Mouse (Mus musculus): ENCODE results near the gene Prrxl1. TPM values are rescaled to one million over a fixed set of nuclear protein-coding genes. Genes with fewer than 3 reads are reported as not detected.
A peak's percentile ranks its signal among the peaks of the same experiment; 100 is the strongest.

Prrxl1 gene
- total and polyA plus RNA-seq, 2 experiments from 2014 or later, result 0.60 to 3.8 TPM

GRCm38 (mm10) chr14:32685124-32685826 is 86.1 kb downstream of the Prrxl1 start, which contains the start of gene 3425401B19Rik:
3425401B19Rik (minus strand) TSS chr14:32685293.
- no peaks in the 10 kb centered on the region for H3K27me3 ChIP-seq (ENCODE audit: insufficient read depth, low read length)
- no peak within 1 kb of the TSS for H3K9ac ChIP-seq (replicated peaks; ENCODE audit: low read length, poor library complexity, severe bottlenecking)
- no peak within 1 kb of the TSS for H3K4me3 ChIP-seq (ENCODE audit: low read depth, low read length)
- peak within 1 kb of the TSS; percentile 39; the same call in 1 of the 2 replicates for H3K4me2 ChIP-seq (ENCODE audit: low read depth, low read length, poor library complexity, severe bottlenecking)
- H3K9me3 ChIP-seq (ENCODE audit: low read length), result no peaks in the 10 kb centered on the region
- no peak for TF ChIP-seq CTCF (IDR thresholded peaks at IDR 0.05)
- no peak within 1 kb of the TSS for H3K27ac ChIP-seq (ENCODE audit: low read depth, low read length)
- H3K36me3 ChIP-seq (ENCODE audit: insufficient read depth, low read length), result no peaks in the 10 kb centered on the region
- 68% methylated on average over 16 of the region's 16 CpGs for WGBS
- ATAC-seq (ENCODE audit: low FRiP score) (no peak), DNase-seq (ENCODE audit: low spot score) (no peak)
- peaks cover 5% of the 10 kb centered on the region for H3K4me1 ChIP-seq (ENCODE audit: insufficient read depth, low read length)

GRCm38 (mm10) chr14:32695906-32696305 is 96.7 kb downstream of the Prrxl1 start:
- 93% methylated on average over 2 of the region's 2 CpGs for WGBS
- H3K9ac ChIP-seq (replicated peaks; ENCODE audit: low read length, poor library complexity, severe bottlenecking), result no peak overlapping the region
- no peak for TF ChIP-seq CTCF (IDR thresholded peaks at IDR 0.05)

GRCm38 (mm10) chr14:32696344-32696743 is 97.1 kb downstream of the Prrxl1 start:
- WGBS, result 80% methylated on average over 2 of the region's 2 CpGs

More at GRCm38 (mm10) chr14:32695906-32696305, 96.7 kb downstream of the Prrxl1 start:
- Histone ChIP-seq H3K4me1 (ENCODE audit: insufficient read depth, low read length) (no peaks in the 10 kb centered on the region), H3K9me3 (ENCODE audit: low read length) (no peaks in the 10 kb centered on the region), H3K27ac (ENCODE audit: low read depth, low read length) (no peak overlapping the region), H3K27me3 (ENCODE audit: insufficient read depth, low read length) (no peaks in the 10 kb centered on the region), H3K36me3 (ENCODE audit: insufficient read depth, low read length) (no peaks in the 10 kb centered on the region), H3K4me2 (ENCODE audit: low read depth, low read length, poor library complexity, severe bottlenecking) (no peak overlapping the region), H3K4me3 (ENCODE audit: low read depth, low read length) (no peak overlapping the region)
- DNase-seq (ENCODE audit: low spot score), result no peak
- ATAC-seq (ENCODE audit: low FRiP score), result no peak

GRCm38 (mm10) chr14:32697774-32698173 is 98.6 kb downstream of the Prrxl1 start:
- no peak overlapping the region for H3K27ac ChIP-seq (ENCODE audit: low read depth, low read length)
- 86% methylated on average over 8 of the region's 8 CpGs for WGBS
- H3K36me3 ChIP-seq (ENCODE audit: insufficient read depth, low read length), result no peaks in the 10 kb centered on the region
- no peaks in the 10 kb centered on the region for H3K4me1 ChIP-seq (ENCODE audit: insufficient read depth, low read length)
- ATAC-seq (ENCODE audit: low FRiP score), result no peak
- no peak for DNase-seq (ENCODE audit: low spot score)
- H3K4me3 ChIP-seq (ENCODE audit: low read depth, low read length), result no peak overlapping the region
- no peak overlapping the region for H3K9ac ChIP-seq (replicated peaks; ENCODE audit: low read length, poor library complexity, severe bottlenecking)
- no peak for TF ChIP-seq CTCF (IDR thresholded peaks at IDR 0.05)
- H3K27me3 ChIP-seq (ENCODE audit: insufficient read depth, low read length), result no peaks in the 10 kb centered on the region
- H3K9me3 ChIP-seq (ENCODE audit: low read length), result no peaks in the 10 kb centered on the region
- H3K4me2 ChIP-seq (ENCODE audit: low read depth, low read length, poor library complexity, severe bottlenecking), result no peak overlapping the region

More at GRCm38 (mm10) chr14:32696344-32696743, 97.1 kb downstream of the Prrxl1 start:
- Histone ChIP-seq H3K4me3 (ENCODE audit: low read depth, low read length) (no peak overlapping the region), H3K27me3 (ENCODE audit: insufficient read depth, low read length) (no peaks in the 10 kb centered on the region), H3K4me2 (ENCODE audit: low read depth, low read length, poor library complexity, severe bottlenecking) (no peak overlapping the region), H3K9me3 (ENCODE audit: low read length) (no peaks in the 10 kb centered on the region), H3K9ac (replicated peaks; ENCODE audit: low read length, poor library complexity, severe bottlenecking) (no peak overlapping the region), H3K4me1 (ENCODE audit: insufficient read depth, low read length) (no peaks in the 10 kb centered on the region), H3K36me3 (ENCODE audit: insufficient read depth, low read length) (no peaks in the 10 kb centered on the region), H3K27ac (ENCODE audit: low read depth, low read length) (no peak overlapping the region)
- TF ChIP-seq CTCF (IDR thresholded peaks at IDR 0.05), result no peak
- no peak for ATAC-seq (ENCODE audit: low FRiP score)
- DNase-seq (ENCODE audit: low spot score), result no peak

GRCm38 (mm10) chr14:32698556-32698955 is 99.3 kb downstream of the Prrxl1 start:
- ATAC-seq (ENCODE audit: low FRiP score) (no peak), DNase-seq (ENCODE audit: low spot score) (no peak)
- Histone ChIP-seq H3K27ac (ENCODE audit: low read depth, low read length) (no peak overlapping the region), H3K4me2 (ENCODE audit: low read depth, low read length, poor library complexity, severe bottlenecking) (no peak overlapping the region), H3K4me1 (ENCODE audit: insufficient read depth, low read length) (no peaks in the 10 kb centered on the region), H3K9me3 (ENCODE audit: low read length) (no peaks in the 10 kb centered on the region), H3K9ac (replicated peaks; ENCODE audit: low read length, poor library complexity, severe bottlenecking) (no peak overlapping the region), H3K27me3 (ENCODE audit: insufficient read depth, low read length) (no peaks in the 10 kb centered on the region), H3K36me3 (ENCODE audit: insufficient read depth, low read length) (no peaks in the 10 kb centered on the region), H3K4me3 (ENCODE audit: low read depth, low read length) (no peak overlapping the region)
- whole genome bisulfite sequencing, result 94% methylated on average over 3 of the region's 3 CpGs
- TF ChIP-seq CTCF (IDR thresholded peaks at IDR 0.05), result no peak

Other genes starting within 250 kb of the Prrxl1 start
- 1.8 TPM in 1 of 2 replicates, not detected in the other for gene 1700024G13Rik, start 211.0 kb upstream of the Prrxl1 start, total RNA-seq (2014; rRNA removed)
- 0.67 and 0.68 TPM in 2 replicates for gene 1700024G13Rik, start 211.0 kb upstream of the Prrxl1 start, polyA plus RNA-seq (2015; fragmentation: Nextera tagmentation; extraction: Ambion mirVana)
- 4.1 and 7.5 TPM in 2 replicates for gene Slc18a3, start 134.6 kb upstream of the Prrxl1 start, total RNA-seq (2014; rRNA removed)
- gene Slc18a3, start 134.6 kb upstream of the Prrxl1 start, polyA plus RNA-seq (2015; fragmentation: Nextera tagmentation; extraction: Ambion mirVana), result 3.9 and 5.5 TPM in 2 replicates
- 0.42 and 0.93 TPM in 2 replicates for gene Chat, start 133.4 kb upstream of the Prrxl1 start, total RNA-seq (2014; rRNA removed)
- 0.22 and 0.36 TPM in 2 replicates for gene Chat, start 133.4 kb upstream of the Prrxl1 start, polyA plus RNA-seq (2015; fragmentation: Nextera tagmentation; extraction: Ambion mirVana)
- 9.9 and 17.6 TPM in 2 replicates for gene Ercc6, start 85.9 kb upstream of the Prrxl1 start, total RNA-seq (2014; rRNA removed)
- 16.8 and 18.5 TPM in 2 replicates for gene Ercc6, start 85.9 kb upstream of the Prrxl1 start, polyA plus RNA-seq (2015; fragmentation: Nextera tagmentation; extraction: Ambion mirVana)
- gene 3425401B19Rik, start 85.9 kb downstream of the Prrxl1 start, total RNA-seq (2014; rRNA removed), result 0.05 and 0.33 TPM in 2 replicates
- 0.04 and 0.17 TPM in 2 replicates for gene 3425401B19Rik, start 85.9 kb downstream of the Prrxl1 start, polyA plus RNA-seq (2015; fragmentation: Nextera tagmentation; extraction: Ambion mirVana)
- gene Tmem273, start 186.6 kb downstream of the Prrxl1 start, total RNA-seq (2014; rRNA removed), result 0.38 and 0.71 TPM in 2 replicates
- 0.40 and 0.60 TPM in 2 replicates for gene Tmem273, start 186.6 kb downstream of the Prrxl1 start, polyA plus RNA-seq (2015; fragmentation: Nextera tagmentation; extraction: Ambion mirVana)
- not detected in 2 replicates for gene Fam170b, start 234.6 kb downstream of the Prrxl1 start, total RNA-seq (2014; rRNA removed)
- gene Fam170b, start 234.6 kb downstream of the Prrxl1 start, polyA plus RNA-seq (2015; fragmentation: Nextera tagmentation; extraction: Ambion mirVana), result not detected in 2 replicates